Mouse (Mus musculus) layer of hippocampus, adult 6 months (tissue): ENCODE results near the gene Zfp853. TPM values are rescaled to one million over a fixed set of nuclear protein-coding genes. Genes with fewer than 3 reads are reported as not detected.

ENCODE experiments used
- long read RNA-seq, 2 experiments: library from polyadenylated mRNA; unstranded; transcript quantifications; one replicate each; pipeline ENCODE4 v2.0.0; 2019 to 2020
- polyA plus RNA-seq: library from polyadenylated mRNA; unstranded; fragments of <200 nt; fragmentation: Nextera tagmentation; gene quantifications from 2 replicates; pipeline ENCODE4 v1.2.3, GENCODE M21; 2021

Zfp853 gene
- polyA plus RNA-seq, result 0.18 and 0.50 TPM in 2 replicates
- long read RNA-seq, experiment 1, result 0 reads
- long read RNA-seq, experiment 2, partial matches to known transcripts, result 1 of 1 reads
- long read RNA-seq, experiment 2, other reads (novel, unspliced or antisense), result 0 of 1 reads

DNA sequence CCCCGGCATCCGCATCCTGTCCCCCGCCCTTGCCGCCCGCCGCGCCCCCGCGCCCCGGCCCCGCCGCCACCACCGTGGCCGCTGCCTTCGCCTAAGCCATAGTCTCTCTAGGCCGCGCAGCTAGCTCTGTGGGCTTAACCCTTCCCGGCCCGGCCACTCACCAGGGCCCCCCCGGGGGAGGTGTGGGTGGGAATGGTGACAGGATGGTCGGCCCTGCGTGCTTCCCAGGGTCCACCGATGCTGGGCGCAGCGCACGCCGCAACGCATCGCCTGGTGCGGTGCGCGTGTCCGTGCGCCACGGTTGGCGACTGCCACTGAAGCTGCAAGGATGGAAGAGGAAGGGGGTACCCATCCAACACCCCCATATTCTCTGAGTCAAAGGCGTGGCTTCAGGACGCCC is at the start of gene Zfp853:
Zfp853 (minus strand) TSS at position 220 of the 400 bp plus-strand sequence.

DNA sequence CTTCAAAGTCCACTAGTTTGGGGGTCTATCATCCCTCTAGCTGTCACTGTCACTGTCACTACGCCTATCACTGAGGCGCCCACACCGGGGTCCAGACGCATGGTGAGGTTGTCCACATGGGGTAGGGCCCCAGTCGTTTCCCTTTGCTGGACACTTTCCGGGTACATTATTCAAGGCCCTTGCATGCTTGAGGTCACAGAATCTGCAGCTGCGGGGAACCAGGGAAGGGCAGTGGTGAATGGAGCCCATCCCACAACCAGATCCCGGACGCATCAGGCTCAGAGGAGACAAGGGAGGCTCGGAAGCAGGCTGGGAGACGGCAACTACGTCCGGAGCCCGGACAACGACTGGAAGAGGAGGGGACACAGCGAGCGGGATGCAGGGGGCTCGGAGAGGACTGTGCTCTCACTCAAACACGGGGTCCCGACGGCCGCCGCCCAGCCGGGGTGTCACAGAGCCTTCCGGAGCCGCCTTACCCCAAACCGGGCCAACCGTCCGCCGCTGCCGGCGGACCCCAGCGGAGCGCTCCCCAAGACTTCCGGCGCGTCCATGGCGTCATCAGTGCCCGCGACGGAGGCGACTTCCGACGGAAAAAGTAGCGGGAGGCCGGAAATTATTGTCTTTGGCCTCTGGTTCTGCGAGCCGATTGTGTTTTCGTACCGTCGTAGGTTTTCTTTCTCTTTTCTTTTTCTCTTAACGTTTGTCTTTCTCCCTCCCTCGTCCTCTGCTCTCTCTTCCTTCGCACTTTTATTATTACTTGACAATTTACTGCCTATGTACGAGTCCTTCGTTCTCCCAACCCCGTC is 35.5 kb upstream of the Zfp853 start, which contains the start of gene Zdhhc4:
Zdhhc4 (minus strand) TSS at position 567 of the 806 bp plus-strand sequence.

DNA sequence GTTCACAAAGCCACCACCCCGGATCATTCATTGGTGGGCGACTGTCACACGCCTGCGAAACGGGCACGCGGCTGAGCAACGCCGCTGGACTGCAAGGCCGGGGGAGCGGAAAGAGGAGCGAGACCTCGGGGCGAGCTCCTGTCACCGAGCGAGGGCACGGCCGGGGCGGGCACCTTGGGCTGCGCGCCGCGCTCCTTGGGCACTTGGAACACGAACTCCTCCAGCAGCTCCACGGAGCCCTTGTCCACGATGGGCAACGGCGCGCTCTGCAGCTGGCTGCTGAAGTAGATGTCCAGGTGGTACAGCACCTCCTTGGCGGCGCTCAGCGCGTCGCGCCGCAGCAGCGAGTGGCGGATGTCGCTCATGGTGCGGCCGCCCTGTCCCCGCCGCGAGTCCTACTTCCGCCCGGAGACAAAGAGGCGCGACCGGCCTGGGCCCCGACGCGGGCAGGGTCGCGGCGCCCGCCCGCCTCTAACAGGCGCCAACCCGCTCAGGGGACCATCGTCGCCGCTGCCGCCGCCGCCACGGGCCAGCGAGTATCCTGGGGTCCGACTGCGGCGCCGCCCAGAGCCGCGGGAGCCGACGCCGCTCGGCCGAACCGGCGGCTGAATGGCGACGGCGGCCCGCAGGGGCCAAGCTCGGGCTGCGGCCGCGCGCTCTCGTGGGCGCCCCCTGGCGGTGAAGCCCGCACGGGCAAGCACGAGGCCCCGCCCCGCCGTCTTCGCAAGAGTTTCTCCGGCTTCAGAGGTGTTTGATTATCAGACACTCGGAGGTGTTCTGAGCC is 21.5 kb upstream of the Zfp853 start, which contains the start of gene E130309D02Rik:
E130309D02Rik (minus strand) TSS at position 631 of the 784 bp plus-strand sequence.

DNA sequence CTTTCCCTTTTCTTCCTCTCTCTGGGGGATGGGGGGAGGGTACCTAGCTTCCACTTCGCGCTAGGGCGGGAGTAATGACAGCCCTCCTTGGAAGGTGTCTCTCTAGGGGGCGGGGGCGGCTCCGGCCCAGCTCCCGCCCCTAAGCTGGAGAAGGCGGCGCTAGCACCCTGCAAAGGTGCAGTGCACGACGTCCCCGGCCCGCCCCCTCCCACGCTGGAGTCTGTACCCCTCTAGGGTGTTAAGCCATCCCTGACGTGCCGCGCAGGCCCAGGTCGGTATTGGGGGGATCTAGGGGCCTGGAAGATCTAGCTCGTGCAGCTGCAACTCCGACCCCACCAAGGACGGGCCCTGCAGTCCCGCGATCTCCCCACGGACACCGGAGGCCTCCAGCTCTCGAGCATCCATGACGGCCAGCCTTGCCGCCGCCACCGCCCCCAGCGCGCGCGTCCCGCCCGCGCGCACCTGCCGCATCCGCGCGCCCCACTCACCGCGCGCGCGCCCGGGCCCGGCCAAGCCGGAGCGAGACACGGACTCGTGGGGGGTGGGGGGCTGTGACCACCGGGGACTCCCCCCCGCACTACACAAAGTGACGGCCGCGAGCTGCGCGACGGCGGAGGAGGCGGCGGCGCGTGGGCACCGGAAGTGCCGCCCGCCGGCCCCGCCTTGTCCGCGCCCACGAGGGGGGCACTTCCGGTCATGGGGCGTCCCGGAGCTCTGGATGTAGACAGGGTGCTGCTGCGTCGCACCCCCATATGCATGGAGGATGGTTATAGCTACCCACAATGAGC is 23.9 kb downstream of the Zfp853 start, which contains the start of gene Zfp316:
Zfp316 (minus strand) TSS at position 660 of the 788 bp plus-strand sequence.

Other genes with a start within 250 kb of the Zfp853 start
- gene Rnf216, start 180.6 kb downstream of the Zfp853 start, polyA plus RNA-seq, result 13.7 and 15.0 TPM in 2 replicates
- gene Olfr718-ps1, start 146.0 kb downstream of the Zfp853 start, polyA plus RNA-seq, result not detected in 2 replicates
- gene Rbak, start 112.8 kb downstream of the Zfp853 start, polyA plus RNA-seq, result 4.6 and 4.8 TPM in 2 replicates
- gene Spdye4b, start 112.6 kb downstream of the Zfp853 start, polyA plus RNA-seq, result not detected in 2 replicates
- gene Spdye4a, start 66.7 kb downstream of the Zfp853 start, polyA plus RNA-seq, result not detected in 2 replicates
- 4.9 and 5.4 TPM in 2 replicates for gene Zfp12, start 58.5 kb downstream of the Zfp853 start, polyA plus RNA-seq
- 4.9 and 6.6 TPM in 2 replicates for gene Zfp316, start 23.6 kb downstream of the Zfp853 start, polyA plus RNA-seq
- gene E130309D02Rik, start 21.7 kb upstream of the Zfp853 start, polyA plus RNA-seq, result 21.1 and 24.4 TPM in 2 replicates
- gene Zdhhc4, start 35.6 kb upstream of the Zfp853 start, polyA plus RNA-seq, result 63.9 and 65.3 TPM in 2 replicates
- 1.3 TPM in 2 replicates for gene Grid2ip, start 63.7 kb upstream of the Zfp853 start, polyA plus RNA-seq
- 95.3 and 134 TPM in 2 replicates for gene Kdelr2, start 110.2 kb upstream of the Zfp853 start, polyA plus RNA-seq
- 20.1 and 22.2 TPM in 2 replicates for gene Daglb, start 171.0 kb upstream of the Zfp853 start, polyA plus RNA-seq
- gene Rac1, start 234.4 kb upstream of the Zfp853 start, polyA plus RNA-seq, result 276 and 448 TPM in 2 replicates